Mouse (Mus musculus) spleen, adult 2 months (tissue): ENCODE measurements around the gene Cdh4. TPM values are rescaled to one million over a fixed set of nuclear protein-coding genes. Genes with fewer than 3 reads are reported as not detected.

Experiments used
- DNase-seq, 2 experiments: peaks; one replicate each; pipeline versions ENCODE4 v3.0.0 to v3.0.0-alpha.2; 2012 to 2021; ENCODE audit warnings: low spot score in 2 of 2, low read depth in 1 of 2
- H3K27ac ChIP-seq: fragments of 200-500 bp; 2 replicates; pipeline ENCODE4 v1.5.1; 2012; ENCODE audit warnings: low read length, inconsistent platforms; ENCODE audit not compliant: insufficient read depth
- H3K27me3 ChIP-seq: fragments of 200-500 bp; 2 replicates; pipeline ENCODE4 v1.6.1; 2012; ENCODE audit warnings: mild to moderate bottlenecking, moderate library complexity, low read length, inconsistent platforms; ENCODE audit not compliant: control insufficient read depth, insufficient read depth
- H3K36me3 ChIP-seq: fragments of 200-500 bp; 2 replicates; pipeline ENCODE4 v1.6.1; 2012; ENCODE audit warnings: mild to moderate bottlenecking, low read length, inconsistent platforms; ENCODE audit not compliant: control insufficient read depth, insufficient read depth
- H3K4me1 ChIP-seq: fragments of 200-500 bp; 2 replicates; pipeline ENCODE4 v1.6.1; 2011; ENCODE audit warnings: inconsistent platforms; ENCODE audit not compliant: control insufficient read depth, insufficient read depth, insufficient read length
- H3K4me3 ChIP-seq: fragments of 200-500 bp; 2 replicates; pipeline ENCODE4 v1.5.1; 2011; ENCODE audit warnings: mild to moderate bottlenecking, inconsistent platforms; ENCODE audit not compliant: insufficient read depth, insufficient read length; ENCODE audit errors: extremely low read depth
- CTCF ChIP-seq: fragments of 200-500 bp; IDR thresholded peaks from 2 replicates; pipeline ENCODE4 v1.5.1; 2011; ENCODE audit warnings: mild to moderate bottlenecking, inconsistent platforms; ENCODE audit not compliant: insufficient read depth, insufficient read length, insufficient replicate concordance; ENCODE audit errors: extremely low read depth
- POLR2A ChIP-seq: fragments of 200-500 bp; IDR thresholded peaks from 2 replicates; pipeline ENCODE4 v1.6.1; 2011; ENCODE audit warnings: low read depth, low read length, inconsistent platforms
- WGBS: fragments of 180-500 bp; shearing (Covaris S2); methylation state at CpG from one replicate; pipeline ENCODE4 v1.1.7; 2018; 5-methylcytosine and 5-hydroxymethylcytosine counted together
- polyA plus RNA-seq: library from polyadenylated mRNA; depleted of rRNA; stranded (reverse); fragments of >200 nt; gene quantifications from 2 replicates; pipeline ENCODE4 v1.2.3, GENCODE M21; 2012

Cdh4 gene
- polyA plus RNA-seq, 1 experiment = 1.0 TPM

GRCm38 (mm10) chr2:179857086-179857485 is 414.9 kb downstream of the Cdh4 start:
- no peaks in the 10 kb centered on the region for H3K36me3 ChIP-seq
- 51% methylated on average over 4 of the region's 4 CpGs for WGBS
- no peak overlapping the region for H3K4me3 ChIP-seq
- no peak for DNase-seq
- no peak for TF ChIP-seq CTCF
- no peak for TF ChIP-seq POLR2A
- no peak overlapping the region for H3K27ac ChIP-seq
- H3K27me3 ChIP-seq = no peaks in the 10 kb centered on the region
- no peaks in the 10 kb centered on the region for H3K4me1 ChIP-seq

GRCm38 (mm10) chr2:179862676-179863075 is 420.4 kb downstream of the Cdh4 start:
- 78% methylated on average over 3 of the region's 3 CpGs for WGBS
- no peak for DNase-seq
- Histone ChIP-seq H3K36me3 (no peaks in the 10 kb centered on the region), H3K4me1 (no peaks in the 10 kb centered on the region), H3K27me3 (no peaks in the 10 kb centered on the region), H3K27ac (no peak overlapping the region), H3K4me3 (no peak overlapping the region)
- no peak for TF ChIP-seq POLR2A
- no peak for TF ChIP-seq CTCF

GRCm38 (mm10) chr2:179863266-179863665 is 421.0 kb downstream of the Cdh4 start:
- WGBS = 68% methylated on average over 3 of the region's 3 CpGs
- H3K4me3 ChIP-seq = no peak overlapping the region
- no peaks in the 10 kb centered on the region for H3K4me1 ChIP-seq
- H3K27me3 ChIP-seq = no peaks in the 10 kb centered on the region
- no peak overlapping the region for H3K27ac ChIP-seq
- TF ChIP-seq POLR2A (no peak), CTCF (no peak)
- H3K36me3 ChIP-seq = no peaks in the 10 kb centered on the region
- DNase-seq = no peak

DNA sequence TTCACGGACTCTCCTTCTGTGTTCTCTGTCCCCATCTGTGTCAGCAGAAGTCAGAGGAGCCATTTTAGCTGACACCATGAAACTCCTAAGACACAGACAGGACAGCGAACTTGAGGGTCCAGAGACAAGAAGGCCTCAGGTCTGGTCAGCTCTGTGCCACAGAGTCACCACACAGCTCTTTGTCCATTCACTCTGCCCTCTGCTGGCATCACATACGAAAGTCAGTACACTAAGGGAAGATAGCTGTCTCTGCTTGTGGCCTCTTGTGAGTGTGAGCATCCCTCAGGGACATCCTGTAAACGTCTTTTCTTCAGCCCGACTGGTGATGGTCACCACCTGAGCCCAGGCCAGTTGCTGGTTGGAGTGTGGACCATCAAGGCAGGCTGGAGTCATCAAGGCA is 422.9 kb downstream of the Cdh4 start:
- H3K4me1 ChIP-seq = no peaks in the 10 kb centered on the region
- TF ChIP-seq CTCF = no peak
- no peak for TF ChIP-seq POLR2A
- DNase-seq = no peak
- WGBS = 71% methylated on average over 5 of the region's 5 CpGs
- H3K4me3 ChIP-seq = no peak overlapping the region
- H3K27me3 ChIP-seq = no peaks in the 10 kb centered on the region
- H3K27ac ChIP-seq = no peak overlapping the region
- H3K36me3 ChIP-seq = no peaks in the 10 kb centered on the region

DNA sequence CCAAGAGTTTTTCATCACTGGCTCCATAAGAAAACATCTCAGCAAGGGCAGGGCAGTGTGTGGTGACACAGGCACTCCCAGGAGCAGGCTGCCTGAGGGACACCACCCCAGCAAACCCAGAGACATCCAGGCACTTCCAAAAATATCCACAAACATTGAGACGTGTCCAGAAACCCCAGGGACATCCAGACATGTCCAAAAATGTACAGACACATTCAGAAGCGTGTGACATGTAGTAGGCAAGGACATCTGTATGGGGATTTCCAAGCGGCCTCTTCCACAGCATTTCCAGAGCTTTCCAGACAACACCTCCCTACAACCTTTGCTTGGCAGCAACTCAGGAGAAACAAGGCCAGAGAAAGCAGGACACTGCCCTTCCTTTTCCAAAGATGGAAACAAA is 425.4 kb downstream of the Cdh4 start:
- no peak overlapping the region for H3K4me3 ChIP-seq
- no peaks in the 10 kb centered on the region for H3K27me3 ChIP-seq
- DNase-seq = no peak
- H3K36me3 ChIP-seq = no peaks in the 10 kb centered on the region
- 69% methylated on average over 3 of the region's 3 CpGs for WGBS
- H3K4me1 ChIP-seq = no peaks in the 10 kb centered on the region
- TF ChIP-seq POLR2A = no peak
- no peak for TF ChIP-seq CTCF
- 0 out of 2 replicates have a peak overlapping the region, but pooled peaks have one; percentile 8 for H3K27ac ChIP-seq

- H3K36me3 ChIP-seq = no peaks in the 10 kb centered on the region
- no peak overlapping the region for H3K4me3 ChIP-seq
- H3K27ac ChIP-seq = no peak overlapping the region
- TF ChIP-seq POLR2A (no peak), CTCF (no peak)
- no peaks in the 10 kb centered on the region for H3K4me1 ChIP-seq
- DNase-seq = no peak
- 47% methylated on average over 2 of the region's 2 CpGs for WGBS
- no peaks in the 10 kb centered on the region for H3K27me3 ChIP-seq
These were observed 427.6 kb downstream of the Cdh4 start for GRCm38 (mm10) chr2:179869871-179870270.

GRCm38 (mm10) chr2:179872724-179873123 is 430.5 kb downstream of the Cdh4 start:
- Histone ChIP-seq H3K4me1 (no peaks in the 10 kb centered on the region), H3K4me3 (no peak overlapping the region), H3K27ac (no peak overlapping the region), H3K36me3 (no peaks in the 10 kb centered on the region), H3K27me3 (no peaks in the 10 kb centered on the region)
- no peak for DNase-seq
- WGBS = 70% methylated on average over 5 of the region's 5 CpGs
- TF ChIP-seq POLR2A = no peak
- no peak for TF ChIP-seq CTCF

DNA sequence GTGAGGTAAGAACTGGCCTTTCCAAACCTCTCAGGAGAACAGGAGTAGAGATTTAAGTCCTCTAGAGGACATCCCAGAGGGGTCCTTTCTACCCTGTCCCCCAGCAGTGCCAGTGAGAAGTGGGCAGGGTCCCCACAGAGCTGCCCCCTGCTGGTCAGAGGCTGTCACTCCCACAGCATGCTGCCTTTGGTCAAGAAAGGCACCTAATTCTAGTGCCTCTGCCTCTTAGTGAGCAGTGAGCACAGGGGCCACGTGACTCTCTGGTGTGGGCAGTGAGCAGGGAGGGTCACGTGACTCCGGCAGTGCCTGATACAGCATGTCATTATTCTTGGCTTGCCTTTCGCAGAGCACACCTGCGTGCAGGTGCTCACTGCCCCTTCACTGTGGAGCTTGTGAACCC is 431.1 kb downstream of the Cdh4 start:
- TF ChIP-seq CTCF = peak; percentile 37; the same call in 1 of the 2 replicates
- TF ChIP-seq POLR2A = no peak
- H3K27me3 ChIP-seq = no peaks in the 10 kb centered on the region
- no peak overlapping the region for H3K27ac ChIP-seq
- no peak for DNase-seq
- 49% methylated on average over 5 of the region's 5 CpGs for WGBS
- no peak overlapping the region for H3K4me3 ChIP-seq
- H3K36me3 ChIP-seq = no peaks in the 10 kb centered on the region
- H3K4me1 ChIP-seq = no peaks in the 10 kb centered on the region
